Mouse (Mus musculus) R1 (cell line): ENCODE data around the gene Vdac1.

Experiments
- DNase-seq: peaks from one replicate; pipeline ENCODE4 v3.0.0-alpha.2; 2018; ENCODE audit warnings: low read depth, low spot score

Gene Vdac1

GRCm38 (mm10) chr11:52370538-52370937 is 9.9 kb downstream of the Vdac1 start:
- DNase-seq: peak; percentile 90

DNA sequence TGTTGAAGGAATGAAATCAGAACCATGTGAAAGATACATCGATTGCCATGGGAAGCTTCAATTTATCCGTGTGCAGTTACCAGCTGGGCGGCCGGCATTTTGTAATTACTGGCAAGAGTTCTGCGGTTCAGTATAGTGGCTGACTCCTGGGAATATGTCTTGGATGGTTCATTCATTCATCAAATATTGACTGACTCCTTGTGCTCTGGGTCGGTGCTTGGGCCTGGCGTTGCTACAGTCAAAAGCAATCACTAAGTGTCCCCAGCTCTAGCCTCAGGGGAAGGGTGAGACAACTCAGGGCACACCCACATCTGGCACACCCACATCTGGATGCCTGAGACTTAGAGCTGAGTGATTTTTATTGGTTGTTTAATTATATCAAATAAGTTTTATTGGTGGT is 13.2 kb downstream of the Vdac1 start:
- peak; percentile 31 for DNase-seq

- DNase-seq: peak; percentile 80
Measured at GRCm38 (mm10) chr11:52374340-52374739, 13.7 kb downstream of the Vdac1 start.

DNA sequence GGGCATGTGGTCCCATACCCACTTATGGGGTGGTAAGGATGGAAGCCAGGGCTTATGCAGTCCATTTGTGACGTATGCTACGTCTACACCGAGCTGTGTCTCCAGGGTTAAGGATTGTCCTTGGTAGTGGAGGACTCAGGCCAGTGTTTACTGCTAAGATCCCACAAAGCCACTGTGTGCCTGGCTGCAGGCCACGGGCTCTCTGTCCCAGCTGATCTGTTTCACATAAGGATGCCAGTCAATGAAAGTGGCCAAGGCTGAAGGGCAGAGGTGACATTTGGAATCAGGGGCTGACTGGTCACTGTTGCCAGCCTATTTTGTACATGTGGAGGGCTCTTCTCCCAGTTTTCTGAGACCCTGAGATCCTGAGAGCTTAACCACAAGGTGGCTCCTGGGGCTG is 16.9 kb downstream of the Vdac1 start:
- DNase-seq: no peak

- no peak for DNase-seq
Measured at GRCm38 (mm10) chr11:52379241-52379640, 18.6 kb downstream of the Vdac1 start.

- no peak for DNase-seq
Measured at GRCm38 (mm10) chr11:52383741-52384140, 23.1 kb downstream of the Vdac1 start.

- peak; percentile 53 for DNase-seq
Measured at GRCm38 (mm10) chr11:52384667-52385066, 24.0 kb downstream of the Vdac1 start.

- peak; percentile 77 for DNase-seq
Measured at GRCm38 (mm10) chr11:52386892-52387291, 26.2 kb downstream of the Vdac1 start.

DNA sequence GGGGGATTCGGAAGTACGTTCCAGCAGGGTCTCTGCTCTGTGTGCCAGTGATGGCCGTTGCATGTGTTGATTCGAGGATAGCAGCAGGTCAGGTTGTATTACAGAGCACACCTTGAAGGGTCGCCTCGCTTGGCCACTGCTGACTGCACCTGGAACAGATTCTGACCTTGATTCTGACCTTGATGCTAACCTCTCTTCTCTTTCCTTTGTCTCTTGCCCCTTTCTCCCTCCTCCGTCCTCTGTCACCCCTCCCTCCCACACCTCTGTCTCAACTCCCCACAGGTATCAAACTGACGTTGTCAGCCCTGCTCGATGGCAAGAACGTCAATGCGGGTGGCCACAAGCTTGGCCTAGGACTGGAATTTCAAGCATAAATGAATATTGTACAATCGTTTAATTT is 27.5 kb downstream of the Vdac1 start:
- peak; percentile 57 for DNase-seq

- peak; percentile 45 for DNase-seq
Measured at GRCm38 (mm10) chr11:52388979-52389378, 28.3 kb downstream of the Vdac1 start.

DNA sequence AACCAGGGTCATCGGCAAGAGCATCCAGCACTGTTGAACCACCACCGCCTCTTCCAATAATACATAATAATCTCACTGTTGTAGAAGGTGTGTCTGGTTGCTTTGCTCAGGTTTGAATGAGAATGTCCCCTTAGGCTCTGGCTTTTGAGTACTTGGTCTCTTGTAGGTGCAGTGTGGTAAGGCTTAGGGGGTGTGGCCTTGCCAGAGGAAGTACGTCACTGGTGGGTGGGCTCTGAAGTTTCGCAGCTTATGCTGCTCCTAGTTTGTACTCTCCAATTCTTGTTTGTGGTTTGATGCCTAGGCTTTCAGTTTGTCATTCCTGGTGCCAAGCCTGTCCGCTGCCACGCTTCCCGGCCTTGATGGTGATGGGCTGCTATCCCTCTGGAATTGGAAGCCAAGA is 29.3 kb downstream of the Vdac1 start:
- peak; percentile 92 for DNase-seq

- no peak for DNase-seq
Measured at GRCm38 (mm10) chr11:52394494-52394893, 33.8 kb downstream of the Vdac1 start.

GRCm38 (mm10) chr11:52395343-52395742 is 34.7 kb downstream of the Vdac1 start:
- DNase-seq: peak; percentile 77

- peak; percentile 96 for DNase-seq
Measured at GRCm38 (mm10) chr11:52395940-52396596, 35.4 kb downstream of the Vdac1 start, which contains the start of gene 9530068E07Rik. 9530068E07Rik (plus strand) TSS chr11:52396428.

DNA sequence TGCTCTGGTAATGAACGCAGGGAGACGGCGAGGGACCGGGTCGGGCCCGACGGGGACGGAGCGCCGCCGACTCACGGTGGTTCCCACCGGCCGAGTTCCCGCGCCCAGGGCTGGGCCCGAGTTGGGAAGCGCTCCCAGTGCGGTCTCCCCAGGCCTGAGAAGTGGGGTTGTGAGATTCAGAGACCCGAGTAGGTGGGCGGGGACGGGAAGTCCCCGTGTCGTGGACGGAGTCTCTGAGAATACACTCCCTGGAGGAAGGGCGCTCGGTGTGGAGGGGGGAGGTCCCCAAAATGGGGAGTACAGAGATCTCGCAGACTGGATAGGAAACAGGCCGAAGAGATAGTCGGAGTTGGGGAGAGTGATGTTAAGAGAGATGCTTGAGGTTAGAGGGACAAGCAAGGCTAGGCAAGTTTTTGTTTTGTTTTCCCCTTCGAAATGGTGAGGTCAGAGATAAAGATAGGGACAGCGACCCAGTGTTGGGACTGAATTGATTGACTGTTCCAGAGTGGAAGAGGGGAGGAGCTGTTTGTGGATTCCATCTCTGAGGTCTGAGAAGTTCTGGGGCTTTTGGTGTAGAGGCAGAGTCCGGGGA is 36.0 kb downstream of the Vdac1 start:
- peak; percentile 80 for DNase-seq

DNA sequence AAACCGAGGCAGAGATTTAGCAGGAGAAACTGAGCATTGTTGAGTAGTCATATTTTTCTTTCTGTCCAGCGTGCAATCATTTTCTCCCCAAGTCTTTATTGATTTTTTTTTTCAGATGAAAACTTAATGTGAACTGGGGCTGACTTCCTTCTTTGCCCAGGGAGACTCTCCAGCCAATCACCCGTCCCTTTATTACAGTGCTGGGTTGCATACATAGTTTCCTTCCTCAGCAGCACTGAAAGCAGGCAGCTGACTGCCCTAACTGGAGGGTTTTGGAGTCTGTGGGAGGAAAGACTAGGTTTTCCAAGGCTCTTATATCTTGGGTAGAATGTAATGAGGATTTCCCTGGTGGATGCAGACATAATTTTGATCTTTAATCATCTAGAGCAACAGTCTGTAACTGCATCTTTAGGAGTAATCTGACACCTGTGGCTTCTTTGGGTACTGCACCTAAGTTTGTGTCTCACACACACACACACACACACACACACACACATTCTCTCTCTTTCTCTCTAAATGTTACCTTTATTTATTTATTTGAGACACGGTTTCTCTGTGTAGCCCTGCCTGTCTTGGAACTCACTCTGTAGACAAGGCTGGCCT is 36.8 kb downstream of the Vdac1 start:
- peak; percentile 68 for DNase-seq

GRCm38 (mm10) chr11:52401476-52401875 is 40.8 kb downstream of the Vdac1 start:
- no peak for DNase-seq

- DNase-seq: no peak
Measured at GRCm38 (mm10) chr11:52402566-52402965, 41.9 kb downstream of the Vdac1 start.

- DNase-seq: no peak
Measured at GRCm38 (mm10) chr11:52404209-52404608, 43.5 kb downstream of the Vdac1 start.

DNA sequence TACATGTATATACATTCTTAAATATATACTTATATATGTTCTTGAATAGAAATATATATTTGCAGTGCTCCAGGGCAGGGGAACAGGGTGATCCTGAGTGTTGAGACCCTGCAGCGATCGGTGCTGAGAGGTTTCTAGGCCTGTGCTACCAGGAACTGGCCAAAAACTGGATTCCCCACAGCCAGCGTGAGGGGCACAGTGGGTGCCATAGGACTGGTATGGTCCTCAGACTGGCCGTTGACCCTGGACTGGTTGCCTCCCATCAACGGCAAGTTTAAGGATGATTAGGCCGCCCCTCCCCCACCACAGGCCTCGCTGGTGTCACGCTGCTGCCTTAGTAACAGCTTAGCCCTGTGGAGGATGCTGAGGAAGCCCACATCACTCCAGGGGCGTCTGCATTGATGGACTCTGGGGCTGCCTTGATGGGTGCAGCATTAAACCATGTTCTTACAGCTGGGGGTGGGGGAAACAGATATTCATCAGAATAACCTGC is 44.6 kb downstream of the Vdac1 start:
- DNase-seq: no peak

GRCm38 (mm10) chr11:52409316-52409715 is 48.7 kb downstream of the Vdac1 start:
- DNase-seq: peak; percentile 41

DNA sequence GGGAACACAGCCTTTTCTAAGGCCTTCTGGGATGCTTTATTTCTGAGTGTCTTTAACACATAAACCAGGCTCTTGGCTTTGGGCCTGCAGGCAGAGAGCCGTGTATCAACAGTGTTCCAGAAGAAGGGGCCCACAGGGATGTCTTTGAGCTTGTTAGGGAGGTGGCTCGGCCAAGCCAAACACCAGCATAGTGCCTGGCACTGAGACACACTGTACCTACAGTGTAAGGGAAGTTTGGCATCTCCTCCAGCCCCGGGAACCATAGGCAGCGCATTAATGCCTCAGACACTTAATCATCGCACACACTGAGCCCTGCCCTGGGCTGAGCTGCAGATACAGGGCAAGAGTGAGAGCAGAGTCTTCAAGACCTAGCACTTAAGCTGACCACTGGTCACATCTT is 57.7 kb downstream of the Vdac1 start:
- DNase-seq: no peak

GRCm38 (mm10) chr11:52419246-52419645 is 58.6 kb downstream of the Vdac1 start:
- DNase-seq: peak; percentile 78
